Mouse (Mus musculus): ENCODE measurements at regions not wholly inside any gene's neighbourhood (a gene's known extent, or its start where the extent isn't known, plus 50 kb on each side); places are given as distances from the start of the nearest gene placed in this dataset.
"Not testable (repeated sequence)": the region's sequence is repeated elsewhere in the genome, so short reads cannot be mapped to it uniquely, and the experiment has no call there.

DNA sequence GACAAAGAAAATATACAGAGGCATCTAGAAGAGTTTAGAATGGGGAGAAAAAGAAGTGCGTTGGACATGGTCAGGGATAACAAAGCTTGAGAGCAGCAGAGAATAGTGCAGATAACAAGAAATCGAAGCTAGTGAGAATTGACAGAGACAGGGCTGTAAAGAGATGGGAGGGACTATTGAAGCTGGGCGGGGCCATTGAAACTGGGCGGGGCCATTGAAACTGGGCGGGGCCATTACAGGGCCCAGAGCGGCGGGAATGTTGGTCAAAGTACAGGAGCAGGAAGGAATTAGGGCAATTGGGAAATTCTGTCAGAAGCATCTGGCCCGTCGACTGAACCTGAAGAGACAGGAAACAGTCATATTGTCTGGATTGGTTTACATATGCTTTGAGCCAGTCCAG is 243.3 kb upstream of the Srek1ip1 start:
- ATAC-seq (ENCODE audit: extremely low read depth, insufficient number of reproducible peaks, low FRiP score, low TSS enrichment) = no peak
- Histone ChIP-seq H3K36me3 (no peaks in the 10 kb centered on the region), H3K9me3 (0 out of 2 replicates have a peak, but pooled peaks cover 2% of the 10 kb centered on the region), H3K27me3 (replicated peaks) (no peaks in the 10 kb centered on the region), H3K27ac (replicated peaks) (no peak overlapping the region), H3K4me3 (no peak overlapping the region), H3K4me1 (peaks cover under 1% of the 10 kb centered on the region; the same call in 1 of the 2 replicates), H3K4me2 (no peak overlapping the region), H3K9ac (no peak overlapping the region)
- 70% methylated on average over 9 of the region's 9 CpGs for WGBS

- no peak for ATAC-seq (ENCODE audit: extremely low read depth, insufficient number of reproducible peaks, low FRiP score, low TSS enrichment)
- no peaks in the 10 kb centered on the region for H3K27me3 ChIP-seq (replicated peaks)
- no peaks in the 10 kb centered on the region for H3K4me1 ChIP-seq
- H3K9me3 ChIP-seq = no peaks in the 10 kb centered on the region
- no peak overlapping the region for H3K4me3 ChIP-seq
- H3K9ac ChIP-seq = no peak overlapping the region
- no peak overlapping the region for H3K4me2 ChIP-seq
- WGBS = 70% methylated on average over 3 of the region's 3 CpGs
- no peak overlapping the region for H3K27ac ChIP-seq (replicated peaks)
- no peaks in the 10 kb centered on the region for H3K36me3 ChIP-seq
Measured at GRCm38 (mm10) chr13:104553329-104553728, 239.0 kb upstream of the Srek1ip1 start.

DNA sequence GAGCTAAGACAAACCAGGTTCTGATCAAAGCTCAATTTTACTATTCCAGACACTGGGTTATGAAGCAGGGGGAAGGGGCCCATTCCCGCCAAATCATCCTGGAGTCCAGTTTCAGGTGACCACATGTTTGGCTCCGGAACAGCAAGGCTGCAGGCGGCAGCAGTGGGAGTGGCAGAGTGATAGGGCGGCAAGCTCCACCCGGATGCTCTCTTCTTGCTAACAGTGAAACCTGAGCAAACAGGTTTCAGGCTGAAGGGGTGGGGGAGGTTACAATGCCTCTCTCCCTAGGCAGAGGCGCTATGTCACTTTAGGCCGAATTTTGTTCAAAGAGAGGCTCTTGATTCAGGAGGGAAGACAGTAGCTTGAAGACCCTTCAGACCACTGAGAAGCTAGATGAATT is 235.7 kb upstream of the Srek1ip1 start:
- not testable (repeated sequence) for H3K9ac ChIP-seq; H3K9me3 ChIP-seq; H3K27ac ChIP-seq (replicated peaks); H3K27me3 ChIP-seq (replicated peaks); H3K4me3 ChIP-seq; H3K4me1 ChIP-seq; H3K4me2 ChIP-seq; H3K36me3 ChIP-seq; ATAC-seq (ENCODE audit: extremely low read depth, insufficient number of reproducible peaks, low FRiP score, low TSS enrichment)
- 31% methylated on average over 7 of the region's 7 CpGs for WGBS

DNA sequence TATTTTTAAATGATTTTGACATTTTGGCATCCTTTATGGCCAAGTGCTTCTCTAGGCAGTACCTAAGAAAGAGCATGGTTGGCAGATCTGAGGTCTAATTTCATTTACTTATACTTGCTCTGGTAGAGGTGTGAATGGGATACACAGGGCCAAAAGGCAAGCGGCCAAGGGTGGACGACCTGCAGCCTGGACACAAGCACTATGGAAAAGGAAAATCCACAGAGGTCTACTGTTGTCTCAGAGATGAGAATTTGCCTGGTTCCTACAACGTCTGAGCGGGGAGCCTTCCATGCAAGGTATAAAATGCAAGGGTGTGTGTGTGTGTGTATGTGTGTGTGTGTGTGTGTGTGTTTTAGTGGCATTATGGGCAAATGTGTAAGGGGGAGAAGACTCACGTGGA is 232.4 kb upstream of the Srek1ip1 start:
- Histone ChIP-seq H3K4me1 (peaks cover 8% of the 10 kb centered on the region), H3K4me3 (no peak overlapping the region), H3K9ac (no peak overlapping the region), H3K27me3 (replicated peaks) (no peaks in the 10 kb centered on the region), H3K36me3 (no peaks in the 10 kb centered on the region), H3K27ac (replicated peaks) (peak overlapping the region; percentile 59), H3K4me2 (peak overlapping the region; percentile 39; the same call in 1 of the 2 replicates), H3K9me3 (no peaks in the 10 kb centered on the region)
- 79% methylated on average over 5 of the region's 5 CpGs for WGBS
- ATAC-seq (ENCODE audit: extremely low read depth, insufficient number of reproducible peaks, low FRiP score, low TSS enrichment) = no peak

GRCm38 (mm10) chr13:104560500-104561114 is 231.7 kb upstream of the Srek1ip1 start:
- WGBS = 54% methylated on average over 15 of the region's 15 CpGs
- Histone ChIP-seq H3K36me3 (no peaks in the 10 kb centered on the region), H3K4me2 (peak overlapping the region; percentile 39), H3K27me3 (replicated peaks) (no peaks in the 10 kb centered on the region), H3K4me3 (no peak overlapping the region), H3K9me3 (no peaks in the 10 kb centered on the region), H3K9ac (no peak overlapping the region), H3K27ac (replicated peaks) (peak overlapping the region; percentile 59), H3K4me1 (peaks cover 8% of the 10 kb centered on the region)
- ATAC-seq (ENCODE audit: extremely low read depth, insufficient number of reproducible peaks, low FRiP score, low TSS enrichment) = no peak

DNA sequence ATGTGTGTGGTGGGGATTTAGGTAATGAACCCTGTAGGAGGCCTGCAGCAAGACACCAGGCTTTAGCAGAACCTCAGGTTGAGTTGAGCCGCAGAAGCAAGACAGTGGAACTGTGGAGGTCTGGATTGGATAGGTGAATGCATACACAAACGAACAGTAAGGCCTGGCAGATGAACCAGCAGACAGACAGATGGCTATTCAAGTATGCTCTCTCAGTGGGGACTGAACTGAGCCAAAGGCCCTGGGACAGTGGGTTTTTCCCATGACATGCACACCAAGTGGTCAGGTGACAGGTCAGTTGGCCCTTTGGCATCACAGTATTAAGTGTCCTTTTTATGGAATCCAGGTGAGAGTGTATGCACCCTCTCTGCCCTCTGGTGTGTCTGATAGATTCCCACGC is 229.7 kb upstream of the Srek1ip1 start:
- no peaks in the 10 kb centered on the region for H3K27me3 ChIP-seq (replicated peaks)
- H3K27ac ChIP-seq (replicated peaks) = no peak overlapping the region
- no peak overlapping the region for H3K9ac ChIP-seq
- no peaks in the 10 kb centered on the region for H3K9me3 ChIP-seq
- H3K4me3 ChIP-seq = no peak overlapping the region
- H3K4me2 ChIP-seq = no peak overlapping the region
- peaks cover 8% of the 10 kb centered on the region for H3K4me1 ChIP-seq
- WGBS = 49% methylated on average over 3 of the region's 3 CpGs
- H3K36me3 ChIP-seq = no peaks in the 10 kb centered on the region
- no peak for ATAC-seq (ENCODE audit: extremely low read depth, insufficient number of reproducible peaks, low FRiP score, low TSS enrichment)

- Histone ChIP-seq H3K9me3 (no peaks in the 10 kb centered on the region), H3K27ac (replicated peaks) (no peak overlapping the region), H3K9ac (no peak overlapping the region), H3K4me1 (peaks cover 8% of the 10 kb centered on the region), H3K27me3 (replicated peaks) (no peaks in the 10 kb centered on the region), H3K4me2 (no peak overlapping the region), H3K36me3 (no peaks in the 10 kb centered on the region), H3K4me3 (no peak overlapping the region)
- WGBS = 61% methylated on average over 2 of the region's 2 CpGs
- ATAC-seq (ENCODE audit: extremely low read depth, insufficient number of reproducible peaks, low FRiP score, low TSS enrichment) = no peak
Measured at GRCm38 (mm10) chr13:104563019-104563418, 229.3 kb upstream of the Srek1ip1 start.

- no peak overlapping the region for H3K27ac ChIP-seq (replicated peaks)
- no peak overlapping the region for H3K4me3 ChIP-seq
- H3K27me3 ChIP-seq (replicated peaks) = no peaks in the 10 kb centered on the region
- no peak overlapping the region for H3K4me2 ChIP-seq
- no peak for ATAC-seq (ENCODE audit: extremely low read depth, insufficient number of reproducible peaks, low FRiP score, low TSS enrichment)
- no peaks in the 10 kb centered on the region for H3K9me3 ChIP-seq
- H3K4me1 ChIP-seq = peaks cover 8% of the 10 kb centered on the region
- no peaks in the 10 kb centered on the region for H3K36me3 ChIP-seq
- WGBS = 60% methylated on average over 7 of the region's 7 CpGs
- no peak overlapping the region for H3K9ac ChIP-seq
Measured at GRCm38 (mm10) chr13:104563889-104564288, 228.4 kb upstream of the Srek1ip1 start.

GRCm38 (mm10) chr13:104569765-104570164 is 222.5 kb upstream of the Srek1ip1 start:
- Histone ChIP-seq H3K9ac (no peak overlapping the region), H3K9me3 (no peaks in the 10 kb centered on the region), H3K27me3 (replicated peaks) (no peaks in the 10 kb centered on the region), H3K27ac (replicated peaks) (no peak overlapping the region), H3K4me3 (no peak overlapping the region), H3K4me1 (peaks cover 17% of the 10 kb centered on the region), H3K4me2 (no peak overlapping the region), H3K36me3 (no peaks in the 10 kb centered on the region)
- no peak for ATAC-seq (ENCODE audit: extremely low read depth, insufficient number of reproducible peaks, low FRiP score, low TSS enrichment)
- WGBS = 37% methylated on average over 6 of the region's 6 CpGs

DNA sequence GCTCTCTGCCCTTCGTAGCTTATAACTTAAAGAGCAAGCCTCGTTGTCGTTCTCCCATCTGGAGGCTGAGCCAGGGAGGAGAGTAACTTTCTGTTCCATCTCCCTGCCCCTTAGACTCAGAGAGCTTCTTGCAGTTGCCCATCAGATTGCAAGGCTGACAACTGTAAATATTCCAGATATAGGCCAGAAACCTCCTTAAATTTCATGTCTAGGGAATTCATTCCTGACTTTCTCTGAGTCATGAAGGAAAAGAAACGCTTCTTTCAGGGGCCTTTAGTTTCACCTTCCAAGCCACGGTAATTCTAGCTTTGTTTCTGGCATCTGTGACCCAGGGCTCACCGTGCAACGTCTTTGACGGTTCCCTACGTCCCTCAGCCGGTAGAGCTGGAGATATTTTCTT is 220.0 kb upstream of the Srek1ip1 start:
- 0 out of 2 replicates have a peak overlapping the region, but pooled peaks have one; percentile 2 for H3K4me2 ChIP-seq
- no peak for ATAC-seq (ENCODE audit: extremely low read depth, insufficient number of reproducible peaks, low FRiP score, low TSS enrichment)

DNA sequence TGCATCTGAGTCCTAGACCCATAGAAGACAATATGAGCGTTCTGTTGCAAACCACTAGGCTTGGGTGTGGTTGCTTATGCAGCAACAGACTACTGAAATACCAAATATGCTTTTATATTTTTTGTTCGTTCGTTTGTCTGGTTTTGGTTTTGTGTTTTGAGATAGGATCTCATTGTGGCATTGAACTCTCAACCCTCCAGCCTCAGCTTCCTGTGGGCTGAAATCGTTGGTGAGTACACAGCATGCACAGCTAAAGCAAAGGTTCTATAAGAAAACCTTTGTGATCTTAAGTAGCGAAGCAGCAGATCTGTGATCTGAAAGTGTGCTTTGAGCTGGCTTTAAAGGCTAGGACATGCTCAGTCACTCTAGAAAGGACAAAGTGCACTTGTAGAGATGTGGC is 217.9 kb upstream of the Srek1ip1 start:
- no peak for ATAC-seq (ENCODE audit: extremely low read depth, insufficient number of reproducible peaks, low FRiP score, low TSS enrichment)
- 83% methylated on average over 5 of the region's 5 CpGs for WGBS
- Histone ChIP-seq H3K27me3 (replicated peaks) (no peaks in the 10 kb centered on the region), H3K4me1 (peaks cover 17% of the 10 kb centered on the region), H3K36me3 (no peaks in the 10 kb centered on the region), H3K4me3 (no peak overlapping the region), H3K27ac (replicated peaks) (no peak overlapping the region), H3K9ac (no peak overlapping the region), H3K4me2 (no peak overlapping the region), H3K9me3 (no peaks in the 10 kb centered on the region)

More for the DNA sequence above, 220.0 kb upstream of the Srek1ip1 start:
- Histone ChIP-seq H3K4me1 (peaks cover 17% of the 10 kb centered on the region), H3K9ac (no peak overlapping the region), H3K4me3 (no peak overlapping the region), H3K27me3 (replicated peaks) (no peaks in the 10 kb centered on the region), H3K27ac (replicated peaks) (no peak overlapping the region), H3K9me3 (no peaks in the 10 kb centered on the region), H3K36me3 (no peaks in the 10 kb centered on the region)
- 42% methylated on average over 10 of the region's 10 CpGs for WGBS

DNA sequence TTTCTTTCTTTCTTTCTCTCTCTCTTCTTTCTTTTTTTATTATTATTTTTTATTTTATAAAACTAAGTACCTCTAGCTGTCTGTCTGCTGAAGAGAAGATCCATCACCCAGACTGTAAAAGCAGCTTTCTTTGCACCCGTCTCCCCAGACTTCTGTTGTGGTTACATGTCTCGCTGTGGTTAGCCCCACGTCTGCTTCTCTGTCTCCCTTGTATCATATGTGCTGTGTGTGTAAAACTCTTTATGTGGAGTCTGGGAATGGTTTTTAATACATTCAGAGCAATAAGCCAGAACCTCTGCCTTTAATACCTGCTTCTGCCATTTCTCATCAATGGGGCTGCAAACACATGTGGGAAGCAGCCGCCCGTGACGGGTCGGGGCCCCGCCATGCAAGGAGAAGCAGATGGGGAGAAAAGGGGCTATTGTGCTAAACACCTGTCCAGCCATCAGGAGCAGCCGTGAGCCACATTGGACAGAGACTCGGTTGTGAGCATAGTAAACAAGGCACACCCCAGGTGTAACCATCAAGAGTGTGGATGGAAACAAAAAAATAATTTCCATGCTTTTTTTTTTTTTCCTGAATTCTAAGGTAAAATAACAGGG is 216.0 kb upstream of the Srek1ip1 start:
- 83% methylated on average over 10 of the region's 10 CpGs for WGBS
- Histone ChIP-seq H3K27me3 (replicated peaks) (no peaks in the 10 kb centered on the region), H3K9me3 (no peaks in the 10 kb centered on the region), H3K4me1 (peaks cover 19% of the 10 kb centered on the region), H3K27ac (replicated peaks) (no peak overlapping the region), H3K4me3 (no peak overlapping the region), H3K4me2 (no peak overlapping the region), H3K9ac (no peak overlapping the region), H3K36me3 (no peaks in the 10 kb centered on the region)
- no peak for ATAC-seq (ENCODE audit: extremely low read depth, insufficient number of reproducible peaks, low FRiP score, low TSS enrichment)
